Mouse (Mus musculus) mature B cell (primary cell): ENCODE results near the gene Diaph3.

Experiments used
- in situ Hi-C: fragments of 300-500 bp; cut with MboI; formaldehyde crosslinking; loops from 2 replicates; pipeline ENCODE4 v1.14.3; 2019

The Diaph3 gene

GRCm38 (mm10) chr14:87140963-87141486 lies at the start of gene Diaph3:
TSS of gene Diaph3 (minus strand) at chr14:87141235.
- in situ Hi-C loops, result loop anchor here (25.0 kb wide), 1 partner anchor 271 kb away; the partner anchor contains the start of gene Tdrd3

GRCm38 (mm10) chr14:87190685-87191084 lies 49.6 kb upstream of the Diaph3 start:
- in situ Hi-C loops, result no loop called here

GRCm38 (mm10) chr14:87171577-87171976 lies 30.5 kb upstream of the Diaph3 start:
- in situ Hi-C loops, result no loop called here

DNA sequence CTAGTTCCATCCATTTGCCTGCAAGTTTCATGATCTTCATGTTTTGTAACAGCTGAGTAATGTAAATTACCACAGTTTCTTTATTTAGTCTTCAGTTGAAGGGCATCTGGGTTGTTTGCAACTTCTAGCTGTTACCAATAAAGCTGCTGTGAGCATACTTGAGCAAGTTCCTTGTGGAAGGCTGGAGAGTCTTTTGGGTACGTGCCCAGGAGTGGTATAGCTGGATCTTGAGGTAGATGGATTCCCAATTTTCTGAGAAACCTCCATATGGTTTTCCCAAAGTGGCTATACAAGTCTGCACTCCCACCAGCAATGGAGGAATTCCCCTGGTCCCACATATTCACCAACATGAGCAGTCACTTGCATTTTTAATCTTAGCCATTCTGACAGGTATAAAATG lies 28.1 kb upstream of the Diaph3 start:
- in situ Hi-C loops, result no loop called here

- in situ Hi-C loops, result no loop called here
Observed at GRCm38 (mm10) chr14:87155621-87156238, 14.7 kb upstream of the Diaph3 start.

DNA sequence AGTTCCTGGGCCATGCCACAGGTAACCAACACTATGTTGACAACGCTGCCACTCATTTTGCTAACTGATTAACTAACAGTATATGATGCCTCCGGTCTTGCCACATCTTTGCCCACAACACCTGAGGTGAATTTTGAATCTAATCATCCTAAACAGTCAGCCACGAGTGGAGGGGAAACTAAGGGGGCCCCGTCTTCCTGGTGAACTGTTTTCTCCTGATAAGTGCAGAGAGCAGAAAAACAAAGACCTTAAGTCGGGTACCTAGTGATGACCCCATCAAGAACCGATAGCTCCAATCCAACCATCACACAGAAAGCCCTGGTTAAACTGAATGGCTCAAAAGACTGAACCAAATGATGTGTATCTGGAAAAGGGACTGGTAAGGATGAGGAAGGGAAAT lies 8.6 kb upstream of the Diaph3 start:
- in situ Hi-C loops, result loop anchor here (25.0 kb wide), 1 partner anchor 263 kb away; the partner anchor contains the start of gene Tdrd3

- in situ Hi-C loops, result loop anchor here (25.0 kb wide), 1 partner anchor 266 kb away; the partner anchor contains the start of gene Tdrd3
Observed at GRCm38 (mm10) chr14:87146704-87147103, 5.7 kb upstream of the Diaph3 start.

GRCm38 (mm10) chr14:87145351-87145750 lies 4.3 kb upstream of the Diaph3 start:
- in situ Hi-C loops, result loop anchor here (25.0 kb wide), 1 partner anchor 267 kb away; the partner anchor contains the start of gene Tdrd3

DNA sequence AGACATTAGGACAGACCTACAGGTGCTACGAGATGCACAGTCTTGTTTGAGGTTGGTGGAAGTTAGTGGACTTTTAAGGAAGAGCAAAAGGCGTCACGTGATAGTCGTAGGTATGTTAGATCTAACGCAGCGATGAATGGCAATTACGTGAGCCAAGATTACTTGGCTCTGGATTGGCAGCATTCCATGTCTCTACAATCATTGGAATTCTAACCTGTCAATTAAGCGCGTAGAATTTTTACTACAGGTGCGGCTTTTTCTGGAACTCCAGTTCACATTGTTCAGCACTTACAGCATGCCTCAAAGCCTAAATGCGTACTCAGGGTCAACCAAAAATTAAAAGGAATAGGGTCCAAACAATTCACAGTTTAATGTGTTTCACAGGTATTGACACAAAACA lies 742 bp upstream of the Diaph3 start:
- in situ Hi-C loops, result loop anchor here (25.0 kb wide), 1 partner anchor 271 kb away; the partner anchor contains the start of gene Tdrd3

DNA sequence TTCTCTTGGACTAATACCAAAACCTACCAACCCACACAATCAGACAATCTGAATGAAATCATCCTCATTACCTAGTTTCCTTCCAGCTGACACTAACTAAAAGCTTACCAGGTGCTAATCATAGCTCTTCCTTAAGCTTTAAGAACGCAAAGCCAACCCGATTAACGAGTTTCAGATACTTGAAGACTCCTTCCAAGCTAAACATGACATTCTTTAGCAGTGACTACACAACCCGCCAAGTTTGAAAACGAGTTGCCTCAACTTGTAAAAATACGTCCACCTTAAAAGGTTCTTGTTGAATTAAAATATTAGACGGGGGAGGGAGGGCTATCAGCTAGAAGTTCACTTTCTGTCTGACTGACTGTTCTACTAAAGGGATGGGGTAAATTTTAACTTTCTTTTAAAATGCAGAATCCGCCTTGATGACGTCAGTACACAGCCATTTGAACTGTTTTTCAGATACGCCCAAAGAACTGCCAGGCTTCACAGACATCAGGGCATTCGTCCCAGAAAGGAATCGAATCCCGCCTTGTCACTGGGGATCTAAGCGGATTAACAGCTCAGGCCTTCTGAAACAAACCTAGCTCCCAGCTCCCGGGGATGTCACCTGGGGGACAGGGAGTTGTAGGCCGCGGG lies 590 bp downstream of the Diaph3 start:
- in situ Hi-C loops, result loop anchor here (25.0 kb wide), 1 partner anchor 272 kb away; the partner anchor contains the start of gene Tdrd3

DNA sequence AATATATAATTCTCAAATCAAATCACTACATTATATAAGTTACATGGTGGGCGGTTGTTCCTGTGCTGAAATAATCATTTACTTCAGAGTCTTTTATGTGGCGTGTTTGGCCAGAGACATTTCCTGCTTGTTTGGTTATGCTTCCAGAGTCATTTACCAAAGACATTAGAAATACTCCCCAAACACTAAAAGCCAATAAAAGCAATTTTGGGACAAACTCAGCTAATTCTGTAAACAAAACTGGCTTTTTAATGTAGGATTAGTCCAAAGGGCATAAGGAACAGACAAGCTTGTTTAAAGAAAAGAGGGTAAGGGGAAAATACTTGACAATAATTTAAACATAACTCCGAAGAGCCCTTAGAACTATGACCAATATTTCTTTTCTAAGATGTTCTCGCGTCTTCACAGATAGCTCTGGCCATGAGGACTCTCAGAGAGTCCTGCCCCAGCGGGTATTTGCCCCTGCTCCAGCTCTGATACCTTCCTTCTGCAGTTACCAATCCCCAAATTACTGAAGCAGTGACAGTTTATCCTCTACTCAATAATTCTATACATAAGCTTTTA lies 14.9 kb downstream of the Diaph3 start:
- in situ Hi-C loops, result loop anchor here (25.0 kb wide), 1 partner anchor 286 kb away; the partner anchor contains the start of gene Tdrd3

- in situ Hi-C loops, result loop anchor here (25.0 kb wide), 1 partner anchor 287 kb away; the partner anchor contains the start of gene Tdrd3
Observed at GRCm38 (mm10) chr14:87125492-87125891, 15.5 kb downstream of the Diaph3 start.

DNA sequence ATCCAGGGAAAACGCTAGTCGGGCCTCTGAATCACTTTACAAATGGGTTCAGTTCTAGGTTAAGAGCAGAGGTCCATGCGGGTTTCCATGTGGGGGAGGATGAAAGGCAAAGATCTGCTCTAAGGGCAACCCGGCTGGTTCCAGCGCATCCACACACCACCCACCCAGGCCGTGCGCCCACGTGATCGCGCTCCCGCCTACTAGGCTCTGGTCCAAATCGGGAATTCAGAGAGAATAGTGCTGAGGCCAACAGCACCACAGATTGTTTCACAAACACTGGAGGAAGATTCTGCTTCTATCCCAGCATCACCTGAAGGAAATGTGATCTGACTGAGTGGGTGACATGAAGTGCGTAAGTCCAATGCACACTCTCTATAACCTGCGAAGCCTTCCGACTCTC lies 17.9 kb downstream of the Diaph3 start:
- in situ Hi-C loops, result no loop called here

DNA sequence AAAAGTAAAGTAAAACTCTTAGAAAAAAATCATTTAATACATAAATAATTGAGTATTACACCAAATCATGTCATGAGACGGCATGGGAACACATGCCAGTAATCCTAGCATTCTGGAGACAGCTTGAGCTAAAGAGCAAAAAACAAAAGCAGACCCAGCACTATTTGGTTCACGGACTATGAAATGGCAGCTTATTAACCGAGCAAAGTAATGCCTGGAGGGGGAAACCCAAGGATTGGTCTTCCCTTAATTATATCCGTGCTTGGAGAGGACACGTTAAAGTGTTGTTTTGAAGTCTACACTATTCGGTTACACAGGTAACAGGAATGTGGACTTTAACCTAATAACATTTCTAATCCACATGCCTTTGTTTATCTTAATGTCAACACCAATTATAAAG lies 19.2 kb downstream of the Diaph3 start:
- in situ Hi-C loops, result no loop called here

- in situ Hi-C loops, result no loop called here
Observed at GRCm38 (mm10) chr14:87110634-87111033, 30.4 kb downstream of the Diaph3 start.

DNA sequence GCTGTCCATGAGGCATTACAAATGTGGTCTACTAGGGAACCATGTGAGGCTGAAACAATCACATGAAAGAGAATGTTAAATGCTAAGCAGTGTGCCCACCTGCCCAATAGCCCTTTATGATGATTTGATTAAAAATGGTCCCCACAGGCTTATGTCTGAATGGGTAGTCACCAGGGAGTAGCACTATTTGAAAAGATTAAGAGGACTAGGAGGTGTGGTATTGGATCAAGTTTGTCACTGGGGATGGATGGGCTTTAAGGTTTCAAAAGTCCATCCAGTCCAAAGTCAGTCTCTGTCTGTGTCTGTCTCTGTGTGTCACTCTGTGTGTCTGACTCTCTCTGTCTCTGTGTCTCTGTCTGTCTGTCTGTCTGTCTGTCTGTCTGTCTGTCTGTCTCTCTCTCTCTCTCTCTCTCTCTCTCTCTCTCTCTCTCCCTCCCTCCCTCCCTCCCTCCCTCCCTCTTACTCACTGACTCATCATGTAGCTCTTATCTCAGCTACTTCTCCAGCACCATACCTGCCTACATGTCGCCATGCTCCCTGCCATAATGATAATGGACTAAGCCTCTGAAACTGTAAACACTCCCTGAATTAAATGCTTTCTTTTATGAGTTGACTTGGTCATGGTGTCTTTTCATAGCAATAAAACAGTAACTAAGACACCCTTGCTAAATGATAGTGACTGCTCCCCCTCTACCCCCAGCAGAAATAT lies 41.5 kb downstream of the Diaph3 start:
- in situ Hi-C loops, result no loop called here

DNA sequence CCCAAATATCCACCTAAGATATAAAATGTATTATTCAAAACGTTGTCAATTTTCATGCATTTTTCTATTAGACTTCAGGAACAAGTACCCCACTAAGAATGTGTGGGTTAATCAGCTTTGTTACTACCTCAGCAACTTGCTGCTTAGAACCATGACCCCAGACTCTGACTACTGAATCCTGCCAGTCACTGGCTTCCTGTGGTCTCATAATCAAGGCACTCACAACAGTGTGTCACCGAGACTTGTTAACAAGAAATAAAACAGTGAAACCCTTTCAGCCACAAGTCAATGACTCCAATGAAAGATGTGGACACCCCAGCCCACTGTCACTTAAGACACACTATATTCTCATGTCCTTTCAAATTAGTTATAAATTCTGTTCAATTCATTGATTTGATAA lies 42.9 kb downstream of the Diaph3 start:
- in situ Hi-C loops, result no loop called here

DNA sequence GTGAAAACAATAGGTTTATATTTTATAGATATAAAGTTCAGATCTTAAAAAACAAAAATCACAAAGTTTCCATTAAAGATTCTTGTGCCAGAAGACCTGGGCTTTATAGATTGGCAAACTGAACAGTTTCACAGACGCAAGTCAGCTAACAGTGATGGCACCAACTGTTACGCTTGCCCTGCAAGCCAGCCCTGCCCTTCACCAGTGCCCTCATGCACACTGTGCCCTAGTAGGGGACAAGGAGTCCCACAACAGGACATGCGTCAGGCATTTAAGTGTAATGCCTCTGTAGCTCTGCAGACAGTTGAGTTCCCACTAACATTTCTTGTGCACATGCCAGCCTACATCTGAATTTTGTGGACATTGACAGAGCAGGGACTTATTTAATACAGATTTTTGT lies 49.5 kb downstream of the Diaph3 start:
- in situ Hi-C loops, result no loop called here

DNA sequence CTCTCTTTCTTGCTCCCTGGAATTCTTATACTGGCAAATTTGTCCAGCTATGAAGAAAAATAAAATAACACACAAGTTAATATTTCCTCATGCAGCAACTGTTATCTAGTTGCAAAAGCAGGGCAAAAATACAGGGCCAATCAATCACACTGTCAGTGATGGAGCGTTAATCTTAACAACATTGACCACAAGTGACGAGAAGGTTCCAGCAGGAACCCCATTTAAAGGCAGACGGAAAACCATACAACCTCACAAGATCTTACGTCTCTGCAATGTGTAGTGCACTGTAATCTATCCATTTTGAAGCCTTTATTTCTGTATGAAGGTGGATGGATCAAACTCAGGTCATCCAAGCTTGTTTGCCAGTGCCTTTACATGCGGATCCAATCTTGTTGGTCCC lies 49.9 kb downstream of the Diaph3 start:
- in situ Hi-C loops, result no loop called here

- in situ Hi-C loops, result no loop called here
Observed at GRCm38 (mm10) chr14:87088928-87089327, 52.1 kb downstream of the Diaph3 start.

DNA sequence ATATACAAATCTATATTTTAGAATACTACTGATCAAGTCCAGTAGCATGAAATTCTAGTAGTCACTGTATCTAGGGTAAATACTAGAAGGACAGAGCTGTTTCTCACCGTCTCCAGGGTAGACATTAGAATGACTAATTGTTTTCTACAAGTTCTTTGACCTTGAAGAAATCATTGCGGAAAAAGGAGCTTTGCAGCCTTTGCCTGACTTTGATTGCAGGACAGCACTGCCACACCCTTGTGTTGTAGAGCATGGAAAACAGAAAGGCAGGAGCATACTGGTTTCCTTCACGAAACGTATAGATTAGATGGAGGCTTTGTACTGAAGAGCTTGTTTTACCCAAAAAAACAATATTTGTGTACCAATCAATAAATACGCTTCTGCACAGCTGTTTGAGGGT lies 52.6 kb downstream of the Diaph3 start:
- in situ Hi-C loops, result no loop called here

DNA sequence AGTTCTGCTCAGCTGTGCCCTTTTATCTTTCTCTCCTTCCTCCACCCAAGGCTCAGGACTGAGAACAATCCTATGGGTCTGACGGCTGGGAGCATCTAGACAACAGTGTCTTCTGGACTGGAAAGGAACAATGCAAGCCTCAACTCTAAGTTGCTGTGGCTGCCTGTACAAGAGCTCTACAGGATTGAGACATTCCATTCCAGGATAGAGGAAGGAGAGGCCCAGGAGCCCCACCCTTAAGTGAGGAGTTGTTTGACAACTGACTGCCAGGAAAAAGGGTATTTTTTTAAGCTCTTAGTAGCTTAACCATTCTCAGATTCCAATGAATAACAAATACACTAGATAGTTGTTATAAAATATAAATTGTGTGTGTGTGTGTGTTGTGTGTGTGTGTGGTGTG lies 53.0 kb downstream of the Diaph3 start:
- in situ Hi-C loops, result no loop called here
